Mouse (Mus musculus) megakaryocyte, embryonic 14.5 days (primary cell): ENCODE measurements at regions not wholly inside any gene's neighbourhood (a gene's known extent, or its start where the extent isn't known, plus 50 kb on each side); places are given as distances from the start of the nearest gene placed in this dataset.

Source experiments
- FLI1 ChIP-seq: IDR thresholded peaks from 2 replicates; pipeline ENCODE4 v1.6.1; 2012; ENCODE audit warnings: low read length, inconsistent platforms, mixed read lengths
- GATA1 ChIP-seq: IDR thresholded peaks from 3 replicates; pipeline ENCODE4 v1.6.1; 2012; ENCODE audit warnings: mixed read lengths, low read length, inconsistent platforms, borderline replicate concordance

GRCm38 (mm10) chr4:46291620-46292254, 51.7 kb upstream of the Foxe1 start:
- TF ChIP-seq FLI1 (no peak), GATA1 (no peak)
